Mouse (Mus musculus) kidney, adult 2 months (tissue): ENCODE data around the gene Mfsd11. TPM values are rescaled to one million over a fixed set of nuclear protein-coding genes. Genes with fewer than 3 reads are reported as not detected.

Experiments
- DNase-seq: peaks from one replicate; pipeline ENCODE4 v3.0.0; 2021
- H3K27ac ChIP-seq: fragments of 200-500 bp; 2 replicates; pipeline ENCODE4 v1.5.1; 2012; ENCODE audit warnings: low read depth, low read length, control low read depth, inconsistent platforms; ENCODE audit not compliant: insufficient read depth
- H3K27me3 ChIP-seq: fragments of 200-500 bp; replicated peaks from 2 replicates; pipeline ENCODE4 v1.6.1; 2012; ENCODE audit warnings: mild to moderate bottlenecking, moderate library complexity, low read length, inconsistent platforms; ENCODE audit not compliant: control insufficient read depth, insufficient read depth
- H3K36me3 ChIP-seq: fragments of 200-500 bp; 2 replicates; pipeline ENCODE4 v1.6.1; 2012; ENCODE audit warnings: mild to moderate bottlenecking, moderate library complexity, low read length, inconsistent platforms; ENCODE audit not compliant: control insufficient read depth, insufficient read depth
- H3K4me1 ChIP-seq: fragments of 200-500 bp; 2 replicates; pipeline ENCODE4 v1.6.1; 2011; ENCODE audit warnings: low read length; ENCODE audit not compliant: control insufficient read depth, insufficient read depth
- H3K4me3 ChIP-seq: fragments of 200-500 bp; 2 replicates; pipeline ENCODE4 v1.5.1; 2011; ENCODE audit warnings: mild to moderate bottlenecking, low read depth, low read length, control low read depth; ENCODE audit not compliant: insufficient read depth
- CTCF ChIP-seq: fragments of 200-500 bp; conservative IDR thresholded peaks from 2 replicates; pipeline ENCODE4 v1.5.1; 2011; ENCODE audit warnings: low read depth, mild to moderate bottlenecking, control low read depth, low read length, moderate library complexity, mixed read lengths; ENCODE audit not compliant: insufficient read depth, insufficient read length
- POLR2A ChIP-seq: fragments of 200-500 bp; IDR thresholded peaks from one replicate; pipeline ENCODE4 v1.6.1; 2011; ENCODE audit warnings: low read depth, low read length, control low read depth
- WGBS: fragments of 180-500 bp; shearing (Covaris S2); methylation state at CpG from one replicate; pipeline ENCODE4 v1.1.7; 2018; 5-methylcytosine and 5-hydroxymethylcytosine counted together
- polyA plus RNA-seq: library from polyadenylated mRNA; depleted of rRNA; stranded (reverse); fragments of >200 nt; gene quantifications from 2 replicates; pipeline ENCODE4 v1.2.3, GENCODE M21; 2012; rRNA removed

Mfsd11 gene
- polyA plus RNA-seq, 1 experiment: 44.9 TPM

DNA sequence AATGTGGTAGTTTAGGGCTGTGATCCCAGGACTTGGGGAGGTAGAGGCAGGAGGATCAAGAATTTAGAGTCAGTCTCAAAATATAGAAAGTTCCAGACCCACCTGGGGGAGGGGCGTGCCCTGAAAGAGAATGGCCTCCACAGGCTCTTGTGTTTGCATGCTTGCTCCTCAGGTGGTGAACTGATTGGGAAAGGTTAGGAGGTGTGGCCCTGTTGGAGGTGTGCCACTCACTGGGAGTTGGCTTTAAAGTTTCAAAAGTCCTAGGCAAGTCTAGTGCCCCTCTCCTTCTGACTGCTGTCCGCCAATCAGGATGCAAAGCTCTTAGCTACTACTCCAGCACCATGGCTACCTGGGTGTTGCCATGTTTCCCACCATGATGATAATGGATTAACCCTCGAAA is 63.0 kb downstream of the Mfsd11 start:
- H3K36me3 ChIP-seq: no peaks in the 10 kb centered on the region
- WGBS: 93% methylated on average over 3 of the region's 3 CpGs
- TF ChIP-seq POLR2A: no peak
- TF ChIP-seq CTCF: no peak
- no peak overlapping the region for H3K4me3 ChIP-seq
- DNase-seq: no peak
- peaks cover 10% of the 10 kb centered on the region for H3K27me3 ChIP-seq
- no peaks in the 10 kb centered on the region for H3K4me1 ChIP-seq
- H3K27ac ChIP-seq: no peak overlapping the region

DNA sequence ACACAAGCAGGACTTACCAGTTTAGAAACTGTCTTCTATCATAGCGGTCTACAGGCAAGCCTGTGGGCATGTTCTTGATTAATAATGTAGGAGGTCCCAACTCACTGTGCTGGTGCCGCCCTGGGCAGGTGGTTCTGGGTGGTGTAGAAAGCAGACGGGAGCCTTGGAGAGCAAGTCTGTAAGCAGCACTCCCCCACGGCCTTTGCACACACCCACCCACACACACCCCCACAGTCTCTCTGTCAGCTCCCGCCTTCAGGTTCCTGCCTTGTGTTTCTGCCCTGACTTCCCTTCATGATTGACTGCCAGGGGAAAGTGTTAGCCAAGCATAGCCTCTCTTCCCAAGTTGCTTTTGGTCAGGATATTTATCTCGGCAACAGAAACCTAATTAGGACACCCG is 65.1 kb downstream of the Mfsd11 start:
- no peak for DNase-seq
- whole genome bisulfite sequencing: 20% methylated on average over 7 of the region's 7 CpGs
- Histone ChIP-seq H3K4me3 (no peak overlapping the region), H3K27ac (no peak overlapping the region), H3K4me1 (no peaks in the 10 kb centered on the region), H3K27me3 (peaks cover 10% of the 10 kb centered on the region), H3K36me3 (no peaks in the 10 kb centered on the region)
- TF ChIP-seq POLR2A: no peak
- no peak for TF ChIP-seq CTCF

DNA sequence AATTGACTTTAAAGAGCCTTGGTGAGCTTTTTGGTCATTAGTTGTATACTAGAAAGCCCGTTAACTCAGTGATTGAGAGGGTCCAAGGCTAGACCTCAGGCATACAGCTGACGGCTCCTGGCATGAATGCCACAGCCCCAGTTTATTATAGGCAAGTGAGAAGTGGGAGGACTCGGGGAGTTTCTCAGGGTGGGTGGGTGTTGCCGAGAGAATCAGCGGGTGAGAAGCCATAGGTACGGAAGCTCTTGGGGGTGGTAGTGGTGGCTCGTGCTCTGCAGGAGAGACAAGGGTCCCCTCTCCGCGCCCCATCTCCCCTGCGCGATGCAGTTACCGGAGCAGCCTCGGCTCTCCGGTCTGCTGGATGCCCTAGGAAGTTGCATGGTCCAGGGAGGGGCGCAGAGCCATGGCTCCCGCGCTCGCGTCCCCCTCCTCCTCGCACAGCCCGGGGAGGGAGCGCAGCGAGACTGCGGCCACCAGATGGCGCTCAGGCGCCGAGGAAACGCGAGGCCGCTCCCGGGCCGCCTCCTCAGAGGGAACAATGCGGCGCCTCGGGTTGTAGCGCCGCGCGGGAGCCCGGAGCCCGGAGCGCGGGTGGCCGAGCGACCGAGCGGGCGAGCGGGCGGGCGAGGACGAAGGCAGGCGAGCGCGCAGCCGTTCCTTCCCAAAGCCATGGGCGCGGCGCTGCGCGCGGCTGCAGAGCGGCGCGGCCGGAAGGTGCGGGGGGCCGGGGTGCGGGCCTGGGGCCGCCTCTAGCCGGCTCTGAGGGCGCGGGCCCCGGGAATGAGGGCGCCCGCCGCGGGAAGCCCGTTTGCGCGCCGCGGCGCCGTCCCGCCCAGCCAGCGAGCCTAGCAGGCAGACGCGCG is 66.3 kb downstream of the Mfsd11 start, which contains the start of gene Mgat5b:
Gene Mgat5b, plus strand, starts transcription at position 541 of the 863 bp plus-strand sequence.
- Histone ChIP-seq H3K27ac (no peak within 1 kb of the TSS), H3K27me3 (peaks cover 10% of the 10 kb centered on the region), H3K4me1 (no peaks in the 10 kb centered on the region), H3K36me3 (no peaks in the 10 kb centered on the region), H3K4me3 (peak within 1 kb of the TSS; percentile 17; the same call in 1 of the 2 replicates)
- WGBS: 1% methylated on average over 86 of the region's 90 CpGs
- TF ChIP-seq POLR2A: no peak
- peak; percentile 75 for TF ChIP-seq CTCF
- peak; percentile 71 for DNase-seq

DNA sequence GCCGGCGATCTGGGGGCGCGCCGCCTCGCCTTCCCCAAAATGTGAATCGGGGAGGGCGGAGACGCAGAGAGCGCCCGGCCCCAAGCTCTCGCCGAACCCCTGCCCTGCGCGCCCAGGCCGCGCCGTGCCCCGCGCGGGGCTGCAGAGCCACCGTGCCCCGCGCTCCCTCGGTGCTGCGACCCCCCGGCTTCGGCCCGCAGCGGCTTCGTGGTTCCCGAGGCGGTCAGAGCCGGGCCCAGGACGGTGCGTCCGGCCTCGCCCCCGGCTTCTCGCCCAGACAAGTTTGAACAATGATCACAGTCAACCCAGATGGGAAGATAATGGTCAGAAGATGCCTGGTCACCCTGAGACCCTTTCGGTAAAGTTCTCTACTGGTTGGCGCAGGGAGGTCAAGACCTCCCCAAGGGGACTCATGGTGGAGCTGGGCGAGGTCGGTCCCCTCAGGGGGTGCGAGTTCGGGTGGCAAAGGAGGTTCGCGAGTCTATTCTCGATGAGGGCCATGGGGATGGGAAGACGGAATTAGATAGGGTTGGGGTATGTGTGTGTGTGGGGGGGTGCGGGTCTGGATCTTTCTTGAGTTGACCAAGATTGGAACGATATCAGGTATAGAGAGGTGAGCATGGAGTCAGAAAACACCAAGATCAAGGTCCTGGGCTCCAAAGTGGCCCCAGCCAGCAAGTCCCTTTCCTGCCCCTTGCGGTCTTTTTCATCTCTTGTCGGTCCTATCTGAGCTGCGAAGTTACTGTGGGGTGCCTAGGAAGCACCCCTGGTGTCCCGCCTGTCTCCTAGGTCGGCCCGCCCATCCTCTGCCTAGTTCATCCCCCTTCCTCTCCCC is 67.2 kb downstream of the Mfsd11 start:
- no peak for TF ChIP-seq POLR2A
- no peak for TF ChIP-seq CTCF
- no peaks in the 10 kb centered on the region for H3K36me3 ChIP-seq
- no peaks in the 10 kb centered on the region for H3K4me1 ChIP-seq
- H3K27me3 ChIP-seq: peaks cover 10% of the 10 kb centered on the region
- H3K4me3 ChIP-seq: peak overlapping the region; percentile 17; the same call in 1 of the 2 replicates
- no peak overlapping the region for H3K27ac ChIP-seq
- DNase-seq: no peak
- 3% methylated on average over 57 of the region's 58 CpGs for WGBS

DNA sequence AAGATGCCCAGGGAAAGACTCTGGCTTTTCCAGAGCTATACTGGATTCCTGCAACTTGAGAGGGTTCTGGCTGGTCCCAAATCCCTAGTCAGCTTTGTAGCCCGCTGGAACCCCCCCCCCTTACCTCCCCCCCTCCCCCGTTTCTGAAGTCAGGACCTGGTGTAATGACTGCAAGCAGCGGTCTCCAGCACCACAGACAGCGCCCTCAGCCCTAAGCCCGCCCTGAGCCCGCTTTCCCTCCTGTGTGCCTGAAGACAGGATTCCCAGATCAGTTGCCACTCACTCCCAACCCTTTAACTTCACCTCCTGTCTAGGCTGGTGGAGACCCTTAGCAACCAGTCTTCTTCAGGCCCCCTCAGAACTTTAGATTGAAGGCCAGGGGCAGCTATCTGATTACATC is 68.5 kb downstream of the Mfsd11 start:
- H3K4me1 ChIP-seq: no peaks in the 10 kb centered on the region
- DNase-seq: no peak
- H3K27ac ChIP-seq: no peak overlapping the region
- WGBS: 7% methylated on average over 6 of the region's 6 CpGs
- peaks cover 10% of the 10 kb centered on the region for H3K27me3 ChIP-seq
- H3K4me3 ChIP-seq: no peak overlapping the region
- H3K36me3 ChIP-seq: no peaks in the 10 kb centered on the region
- TF ChIP-seq POLR2A (no peak), CTCF (no peak)

DNA sequence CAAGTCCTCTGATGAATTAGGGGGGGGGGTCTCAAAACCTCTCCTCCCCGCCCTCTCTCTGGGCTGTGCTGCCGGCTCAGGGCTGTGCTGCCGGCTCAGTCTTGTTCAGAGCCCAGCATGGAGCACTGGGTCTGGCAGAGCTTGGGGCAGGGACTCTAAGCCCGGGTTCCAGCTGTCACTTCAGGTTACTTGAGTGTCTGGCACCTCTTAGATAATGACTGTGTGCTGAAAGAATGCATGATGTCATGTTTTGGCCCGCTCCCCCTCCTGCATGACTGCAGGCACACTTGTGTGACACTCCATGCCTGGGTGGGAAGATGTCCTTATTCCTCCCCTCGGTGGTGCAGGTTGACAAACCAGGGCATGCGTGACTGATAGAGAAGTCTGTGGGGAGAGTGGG is 69.8 kb downstream of the Mfsd11 start:
- no peak overlapping the region for H3K4me3 ChIP-seq
- no peak overlapping the region for H3K27ac ChIP-seq
- H3K27me3 ChIP-seq: peaks cover 10% of the 10 kb centered on the region
- TF ChIP-seq CTCF: no peak
- no peak for TF ChIP-seq POLR2A
- H3K36me3 ChIP-seq: no peaks in the 10 kb centered on the region
- no peaks in the 10 kb centered on the region for H3K4me1 ChIP-seq
- 49% methylated on average over 7 of the region's 7 CpGs for WGBS
- no peak for DNase-seq

Other genes starting within 250 kb of the Mfsd11 start
- gene Rhbdf2, start 225.4 kb upstream of the Mfsd11 start, polyA plus RNA-seq: 18.0 and 19.1 TPM in 2 replicates
- gene Prcd, start 198.9 kb upstream of the Mfsd11 start, polyA plus RNA-seq: 0.44 and 0.52 TPM in 2 replicates
- gene Cygb, start 198.1 kb upstream of the Mfsd11 start, polyA plus RNA-seq: 16.2 and 21.0 TPM in 2 replicates
- 0.69 and 1.1 TPM in 2 replicates for gene St6galnac1, start 76.9 kb upstream of the Mfsd11 start, polyA plus RNA-seq
- 11.3 TPM in 2 replicates for gene Mxra7, start 24.4 kb upstream of the Mfsd11 start, polyA plus RNA-seq
- gene Mettl23, start 9.2 kb upstream of the Mfsd11 start, polyA plus RNA-seq: 26.8 and 32.8 TPM in 2 replicates
- 19.6 and 20.9 TPM in 2 replicates for gene Jmjd6, start 9.0 kb upstream of the Mfsd11 start, polyA plus RNA-seq
- 214 and 336 TPM in 2 replicates for gene Srsf2, start 654 bp downstream of the Mfsd11 start, polyA plus RNA-seq
- gene Mgat5b, start 66.4 kb downstream of the Mfsd11 start, polyA plus RNA-seq: 0.94 and 1.4 TPM in 2 replicates